Mouse (Mus musculus): ENCODE measurements at regions not wholly inside any gene's neighbourhood (a gene's known extent, or its start where the extent isn't known, plus 50 kb on each side); places are given as distances from the start of the nearest gene placed in this dataset.

DNA sequence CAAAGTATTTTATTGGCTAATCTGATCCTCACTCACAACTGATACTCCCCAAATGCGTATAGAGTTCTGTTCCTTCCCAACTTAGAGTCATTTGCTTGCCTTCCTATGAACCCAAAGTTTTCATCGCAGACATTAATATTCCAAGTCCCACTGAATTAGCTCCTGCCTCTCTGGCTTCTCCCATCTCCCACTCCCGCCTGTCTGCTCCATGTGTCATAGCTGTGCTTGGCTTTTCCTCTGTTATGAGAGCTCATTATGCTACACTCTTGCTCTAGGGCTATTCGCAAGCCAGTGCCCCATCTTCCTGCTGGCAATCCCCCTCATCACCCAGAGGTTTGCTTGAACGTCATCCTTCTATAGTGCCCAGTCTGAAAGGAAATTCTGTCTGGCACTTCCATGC is 81.8 kb downstream of the Gm9817 start:
- Histone ChIP-seq H3K4me3 (no peak overlapping the region), H3ac (ENCODE audit: control insufficient read depth, insufficient read length) (no peak overlapping the region), H3K27me3 (ENCODE audit: control insufficient read depth, insufficient read depth, insufficient read length) (peaks cover 7% of the 10 kb centered on the region), H3K4me2 (ENCODE audit: low read depth) (no peak overlapping the region), H3K79me2 (ENCODE audit: control insufficient read depth, insufficient read depth) (no peaks in the 10 kb centered on the region), H3K36me3 (ENCODE audit: control insufficient read depth, insufficient read depth) (no peaks in the 10 kb centered on the region)
- TF ChIP-seq E2F4 (IDR thresholded peaks at IDR 0.05; ENCODE audit: insufficient read depth) (no peak), POLR2AphosphoS2 (IDR thresholded peaks at IDR 0.05; ENCODE audit: insufficient read length, low read depth) (no peak), USF1 (IDR thresholded peaks at IDR 0.05; ENCODE audit: low read depth) (no peak), MYOD1 (IDR thresholded peaks at IDR 0.05; ENCODE audit: control insufficient read depth in 1 of 3, insufficient read length in 2 of 3, low read depth in 2 of 3) (no peak), POLR2A (IDR thresholded peaks at IDR 0.05; ENCODE audit: insufficient read length, low read depth) (no peak), MYOG (IDR thresholded peaks at IDR 0.05; ENCODE audit: control insufficient read depth in 1 of 3, insufficient read depth in 1 of 3, insufficient read length in 2 of 3, low read depth in 2 of 3) (no peak), CEBPB (IDR thresholded peaks at IDR 0.05; ENCODE audit: insufficient read depth, poor library complexity, severe bottlenecking) (no peak), TCF12 (IDR thresholded peaks at IDR 0.05; ENCODE audit: insufficient read depth, poor library complexity, severe bottlenecking) (no peak), TCF3 (IDR thresholded peaks at IDR 0.05; ENCODE audit: insufficient read length, low read depth) (no peak)

DNA sequence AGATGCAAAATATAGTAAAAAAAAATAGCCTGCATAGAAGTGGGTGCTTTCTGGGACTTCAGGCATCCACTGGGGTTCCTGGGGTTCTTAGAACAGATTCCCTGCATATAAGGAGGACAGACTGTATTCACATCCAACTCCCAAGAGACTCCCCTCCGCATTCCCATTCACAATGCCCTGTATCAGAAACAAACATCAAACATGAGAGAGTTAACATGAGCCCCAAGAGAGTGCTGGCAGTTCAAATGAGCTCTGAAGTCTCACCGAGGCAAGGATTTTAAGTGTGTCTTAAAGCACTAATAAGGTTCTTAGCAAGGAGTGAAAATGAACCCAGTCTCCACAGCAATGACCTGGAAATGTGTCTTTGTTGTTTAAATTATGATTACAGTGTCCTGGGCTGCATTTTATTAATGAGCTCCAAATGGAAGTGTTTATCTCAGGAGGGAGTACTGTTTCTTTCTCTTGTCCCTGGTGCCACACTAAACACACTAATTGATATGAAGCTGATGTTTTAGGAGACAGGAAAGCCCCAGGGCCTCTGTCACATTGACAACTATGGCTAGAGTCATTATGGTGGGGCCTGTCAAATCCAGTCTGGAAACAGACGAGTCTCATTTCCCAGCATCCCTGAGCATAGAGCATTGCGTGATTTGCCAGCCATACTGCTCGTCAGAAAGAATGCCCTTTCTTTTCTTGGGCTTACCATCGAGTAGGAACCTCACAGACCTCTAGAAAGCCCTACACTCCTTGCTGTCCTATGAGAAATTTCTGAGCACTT is 85.7 kb downstream of the Gm9817 start:
- Histone ChIP-seq H3K4me2 (ENCODE audit: low read depth) (no peak overlapping the region), H3K79me2 (ENCODE audit: control insufficient read depth, insufficient read depth) (no peaks in the 10 kb centered on the region), H3K27me3 (ENCODE audit: control insufficient read depth, insufficient read depth, insufficient read length) (peaks cover 2% of the 10 kb centered on the region), H3ac (ENCODE audit: control insufficient read depth, insufficient read length) (no peak overlapping the region), H3K4me3 (no peak overlapping the region), H3K36me3 (ENCODE audit: control insufficient read depth, insufficient read depth) (no peaks in the 10 kb centered on the region)
- TF ChIP-seq MYOD1 (IDR thresholded peaks at IDR 0.05; ENCODE audit: control insufficient read depth in 1 of 3, insufficient read length in 2 of 3, low read depth in 2 of 3): no peak
- TF ChIP-seq SRF (IDR thresholded peaks at IDR 0.05; ENCODE audit: control insufficient read depth, insufficient read length, low read depth): no peak
- TF ChIP-seq POLR2AphosphoS2 (IDR thresholded peaks at IDR 0.05; ENCODE audit: insufficient read length, low read depth): no peak
- no peak for TF ChIP-seq CEBPB (IDR thresholded peaks at IDR 0.05; ENCODE audit: insufficient read depth, poor library complexity, severe bottlenecking)
- TF ChIP-seq POLR2A (IDR thresholded peaks at IDR 0.05; ENCODE audit: insufficient read length, low read depth): no peak
- TF ChIP-seq USF1 (IDR thresholded peaks at IDR 0.05; ENCODE audit: low read depth): no peak
- no peak for TF ChIP-seq TCF12 (IDR thresholded peaks at IDR 0.05; ENCODE audit: insufficient read depth, poor library complexity, severe bottlenecking)
- no peak for TF ChIP-seq TCF3 (IDR thresholded peaks at IDR 0.05; ENCODE audit: insufficient read length, low read depth)
- no peak for TF ChIP-seq MAX (IDR thresholded peaks at IDR 0.05; ENCODE audit: low read depth)
- no peak for TF ChIP-seq E2F4 (IDR thresholded peaks at IDR 0.05; ENCODE audit: insufficient read depth)
- TF ChIP-seq REST (IDR thresholded peaks at IDR 0.05; ENCODE audit: insufficient read depth, insufficient read length): no peak
- TF ChIP-seq MYOG (IDR thresholded peaks at IDR 0.05; ENCODE audit: control insufficient read depth in 1 of 3, insufficient read depth in 1 of 3, insufficient read length in 2 of 3, low read depth in 2 of 3): no peak

DNA sequence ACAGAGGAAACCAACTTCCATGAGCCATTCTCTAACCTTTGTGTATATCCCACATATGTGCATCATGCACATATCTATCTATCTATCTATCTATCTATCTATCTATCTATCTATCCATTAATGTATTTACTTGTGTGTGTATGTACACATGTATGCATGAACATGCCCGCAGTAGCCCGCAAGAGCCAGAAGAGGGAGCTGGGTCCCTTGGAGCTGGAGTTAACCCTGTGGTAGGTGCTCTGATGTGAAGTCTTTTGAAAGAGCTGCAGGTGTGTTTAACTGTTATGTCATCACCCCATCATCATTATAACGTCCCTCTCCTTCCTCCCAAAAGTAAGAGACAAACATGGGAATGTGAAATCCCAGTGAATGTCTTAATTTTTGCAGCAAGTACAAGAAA is 86.7 kb downstream of the Gm9817 start:
- Histone ChIP-seq H3K4me3 (no peak overlapping the region), H3K4me2 (ENCODE audit: low read depth) (no peak overlapping the region), H3K79me2 (ENCODE audit: control insufficient read depth, insufficient read depth) (no peaks in the 10 kb centered on the region), H3K27me3 (ENCODE audit: control insufficient read depth, insufficient read depth, insufficient read length) (no peaks in the 10 kb centered on the region), H3ac (ENCODE audit: control insufficient read depth, insufficient read length) (no peak overlapping the region), H3K36me3 (ENCODE audit: control insufficient read depth, insufficient read depth) (no peaks in the 10 kb centered on the region)
- TF ChIP-seq E2F4 (IDR thresholded peaks at IDR 0.05; ENCODE audit: insufficient read depth): no peak
- no peak for TF ChIP-seq MAX (IDR thresholded peaks at IDR 0.05; ENCODE audit: low read depth)
- no peak for TF ChIP-seq TCF3 (IDR thresholded peaks at IDR 0.05; ENCODE audit: insufficient read length, low read depth)
- no peak for TF ChIP-seq USF1 (IDR thresholded peaks at IDR 0.05; ENCODE audit: low read depth)
- no peak for TF ChIP-seq SRF (IDR thresholded peaks at IDR 0.05; ENCODE audit: control insufficient read depth, insufficient read length, low read depth)
- TF ChIP-seq REST (IDR thresholded peaks at IDR 0.05; ENCODE audit: insufficient read depth, insufficient read length): no peak
- no peak for TF ChIP-seq MYOG (IDR thresholded peaks at IDR 0.05; ENCODE audit: control insufficient read depth in 1 of 3, insufficient read depth in 1 of 3, insufficient read length in 2 of 3, low read depth in 2 of 3)
- no peak for TF ChIP-seq POLR2AphosphoS2 (IDR thresholded peaks at IDR 0.05; ENCODE audit: insufficient read length, low read depth)
- TF ChIP-seq MYOD1 (IDR thresholded peaks at IDR 0.05; ENCODE audit: control insufficient read depth in 1 of 3, insufficient read length in 2 of 3, low read depth in 2 of 3): no peak
- no peak for TF ChIP-seq CEBPB (IDR thresholded peaks at IDR 0.05; ENCODE audit: insufficient read depth, poor library complexity, severe bottlenecking)
- no peak for TF ChIP-seq POLR2A (IDR thresholded peaks at IDR 0.05; ENCODE audit: insufficient read length, low read depth)
- TF ChIP-seq TCF12 (IDR thresholded peaks at IDR 0.05; ENCODE audit: insufficient read depth, poor library complexity, severe bottlenecking): no peak

DNA sequence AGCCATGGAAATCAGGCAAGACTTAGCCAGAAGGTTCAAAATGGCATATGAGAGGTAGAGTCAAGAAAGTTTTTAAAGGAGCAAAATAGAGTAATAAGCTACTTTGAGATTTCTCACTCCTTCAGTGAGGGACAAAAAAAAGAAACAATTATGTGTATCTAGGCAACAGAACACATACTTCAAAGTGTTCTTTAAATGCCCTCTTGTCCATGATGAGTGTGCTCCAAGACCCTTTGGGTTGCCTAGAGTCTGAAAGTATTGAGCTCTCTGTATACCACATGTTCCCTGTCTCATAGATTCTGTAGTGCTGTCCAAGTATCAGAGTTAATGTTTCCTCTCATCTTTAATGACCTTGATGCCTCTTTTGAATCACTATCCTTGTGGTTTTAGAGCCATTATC is 91.2 kb downstream of the Gm9817 start:
- H3K27me3 ChIP-seq (ENCODE audit: control insufficient read depth, insufficient read depth, insufficient read length): no peaks in the 10 kb centered on the region
- no peak overlapping the region for H3K4me3 ChIP-seq
- TF ChIP-seq MYOD1 (IDR thresholded peaks at IDR 0.05; ENCODE audit: control insufficient read depth in 1 of 3, insufficient read length in 2 of 3, low read depth in 2 of 3) (no peak), CEBPB (IDR thresholded peaks at IDR 0.05; ENCODE audit: insufficient read depth, poor library complexity, severe bottlenecking) (no peak), USF1 (IDR thresholded peaks at IDR 0.05; ENCODE audit: low read depth) (no peak), MAX (IDR thresholded peaks at IDR 0.05; ENCODE audit: low read depth) (no peak), REST (IDR thresholded peaks at IDR 0.05; ENCODE audit: insufficient read depth, insufficient read length) (no peak), TCF3 (IDR thresholded peaks at IDR 0.05; ENCODE audit: insufficient read length, low read depth) (no peak), E2F4 (IDR thresholded peaks at IDR 0.05; ENCODE audit: insufficient read depth) (no peak), TCF12 (IDR thresholded peaks at IDR 0.05; ENCODE audit: insufficient read depth, poor library complexity, severe bottlenecking) (no peak), POLR2A (IDR thresholded peaks at IDR 0.05; ENCODE audit: insufficient read length, low read depth) (no peak), MYOG (IDR thresholded peaks at IDR 0.05; ENCODE audit: control insufficient read depth in 1 of 3, insufficient read depth in 1 of 3, insufficient read length in 2 of 3, low read depth in 2 of 3) (no peak), SRF (IDR thresholded peaks at IDR 0.05; ENCODE audit: control insufficient read depth, insufficient read length, low read depth) (no peak), POLR2AphosphoS2 (IDR thresholded peaks at IDR 0.05; ENCODE audit: insufficient read length, low read depth) (no peak)
- H3K36me3 ChIP-seq (ENCODE audit: control insufficient read depth, insufficient read depth): no peaks in the 10 kb centered on the region
- no peaks in the 10 kb centered on the region for H3K79me2 ChIP-seq (ENCODE audit: control insufficient read depth, insufficient read depth)
- no peak overlapping the region for H3ac ChIP-seq (ENCODE audit: control insufficient read depth, insufficient read length)
- no peak overlapping the region for H3K4me2 ChIP-seq (ENCODE audit: low read depth)

Data from myocyte (in vitro differentiated cells).